Mouse (Mus musculus) intestine, postnatal 0 days (tissue): Measurements from ENCODE around the gene Fuca1. TPM values are rescaled to one million over a fixed set of nuclear protein-coding genes. Genes with fewer than 3 reads are reported as not detected.

Source experiments
- ATAC-seq: fragments of 200-750 bp; cut with Nextera tagmentation; 2 replicates; pipeline ENCODE4 v1.8.0; 2017; ENCODE audit warnings: mild to moderate bottlenecking, moderate TSS enrichment, moderate library complexity
- H3K27ac ChIP-seq: fragments of 300-500 bp; sonication (generic); 2 replicates; pipeline ENCODE4 v1.5.1; 2014; ENCODE audit warnings: mild to moderate bottlenecking, low read depth, low read length, moderate library complexity
- H3K27me3 ChIP-seq: fragments of 300-500 bp; sonication (generic); replicated peaks from 2 replicates; pipeline ENCODE4 v1.6.1; 2014; ENCODE audit warnings: low read length, mixed read lengths; ENCODE audit not compliant: control insufficient read depth, insufficient read depth
- H3K36me3 ChIP-seq: fragments of 300-500 bp; sonication (generic); 2 replicates; pipeline ENCODE4 v1.6.1; 2014; ENCODE audit warnings: mild to moderate bottlenecking, moderate library complexity; ENCODE audit not compliant: control insufficient read depth, insufficient read depth
- H3K4me1 ChIP-seq: fragments of 300-500 bp; sonication (generic); replicated peaks from 2 replicates; pipeline ENCODE4 v1.6.1; 2014; ENCODE audit warnings: antibody characterized with exemption, low read length, mixed read lengths; ENCODE audit not compliant: control insufficient read depth, insufficient read depth
- H3K4me2 ChIP-seq: fragments of 300-500 bp; sonication (generic); replicated peaks from 2 replicates; pipeline ENCODE4 v1.6.1; 2014; ENCODE audit warnings: low read depth, mild to moderate bottlenecking, moderate library complexity
- H3K4me3 ChIP-seq: fragments of 300-500 bp; sonication (generic); 2 replicates; pipeline ENCODE4 v1.5.1; 2014; ENCODE audit warnings: low read depth, low read length
- H3K9ac ChIP-seq: fragments of 300-500 bp; sonication (generic); 2 replicates; pipeline ENCODE4 v1.6.1; 2014; ENCODE audit warnings: mild to moderate bottlenecking, low read depth, low read length
- H3K9me3 ChIP-seq: fragments of 300-500 bp; sonication (generic); 2 replicates; pipeline ENCODE4 v1.6.1; 2016; ENCODE audit warnings: mixed run types; ENCODE audit not compliant: control insufficient read depth
- CTCF ChIP-seq: sonication (generic); IDR thresholded peaks from 2 replicates; pipeline ENCODE4 v1.5.1; 2016; ENCODE audit warnings: low read depth, mild to moderate bottlenecking, control low read depth, antibody characterized with exemption, moderate library complexity
- WGBS: fragments of 180-500 bp; shearing (Covaris S2); extraction: QIAGEN DNeasy Blood & Tissue Kit; methylation state at CpG from one replicate; pipeline ENCODE4 v1.1.7; 2014; 5-methylcytosine and 5-hydroxymethylcytosine counted together
- polyA plus RNA-seq: library from polyadenylated mRNA; unstranded; fragments of >200 nt; fragmentation: Nextera tagmentation; extraction: Ambion mirVana; gene quantifications from 2 replicates; pipeline ENCODE4 v1.2.1, GENCODE M21; 2015

Gene Fuca1
- polyA plus RNA-seq, 1 experiment from 2014 or later, result 717 TPM

DNA sequence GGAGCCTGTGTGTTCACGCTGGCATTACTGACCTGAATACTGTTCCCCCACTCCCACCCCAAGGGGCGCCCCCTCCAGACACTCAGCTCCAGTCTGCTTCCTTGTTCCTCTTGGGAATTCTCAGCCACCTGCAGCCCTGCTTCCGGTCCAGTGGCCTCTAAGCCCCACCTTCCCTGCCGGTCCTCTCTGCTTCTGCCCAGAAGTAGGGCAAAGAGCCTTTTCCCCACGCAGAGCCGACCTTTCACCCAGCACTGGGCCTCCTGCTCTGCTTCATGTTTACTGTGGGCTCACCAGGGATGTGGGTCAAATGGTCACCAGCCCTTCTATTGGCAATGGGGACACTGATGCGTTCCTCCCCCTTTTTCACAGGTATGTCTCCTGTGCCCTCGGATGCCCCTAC is 37.8 kb downstream of the Fuca1 start:
- peak; percentile 39 for TF ChIP-seq CTCF
- WGBS, result 27% methylated on average over 8 of the region's 8 CpGs
- Histone ChIP-seq H3K4me2 (peak overlapping the region; percentile 56), H3K27ac (peak overlapping the region; percentile 90), H3K36me3 (peaks cover 55% of the 10 kb centered on the region), H3K4me3 (peak overlapping the region; percentile 9; the same call in 1 of the 2 replicates), H3K9me3 (no peaks in the 10 kb centered on the region), H3K27me3 (no peaks in the 10 kb centered on the region), H3K4me1 (0 out of 2 replicates have a peak, but pooled peaks cover 4% of the 10 kb centered on the region), H3K9ac (peak overlapping the region; percentile 22; the same call in 1 of the 2 replicates)
- peak; percentile 87 for ATAC-seq

DNA sequence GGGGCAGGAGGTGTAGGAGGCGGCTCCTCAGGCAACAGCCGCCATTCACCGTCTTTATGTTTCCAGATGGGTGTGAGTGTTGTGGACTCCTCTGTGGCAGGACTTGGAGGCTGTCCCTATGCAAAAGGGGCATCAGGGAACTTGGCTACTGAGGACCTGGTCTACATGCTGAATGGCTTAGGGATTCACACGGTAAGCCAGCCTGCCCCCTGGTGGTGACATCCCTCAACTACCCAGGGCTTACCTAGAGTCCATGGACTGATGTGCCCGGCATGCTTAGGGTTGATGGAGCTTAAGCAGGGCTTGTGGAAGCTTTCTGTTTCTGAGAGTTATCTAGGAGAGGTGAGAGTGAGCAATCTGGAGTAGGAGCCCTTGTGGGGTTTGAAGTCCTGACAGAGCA is 40.2 kb downstream of the Fuca1 start:
- ATAC-seq, result no peak
- H3K4me1 ChIP-seq, result 0 out of 2 replicates have a peak, but pooled peaks cover 4% of the 10 kb centered on the region
- no peaks in the 10 kb centered on the region for H3K9me3 ChIP-seq
- no peak overlapping the region for H3K4me3 ChIP-seq
- no peak overlapping the region for H3K27ac ChIP-seq
- 28% methylated on average over 5 of the region's 5 CpGs for whole genome bisulfite sequencing
- no peak overlapping the region for H3K9ac ChIP-seq
- peaks cover 37% of the 10 kb centered on the region for H3K36me3 ChIP-seq
- H3K4me2 ChIP-seq, result no peak overlapping the region
- TF ChIP-seq CTCF, result peak; percentile 97
- H3K27me3 ChIP-seq, result no peaks in the 10 kb centered on the region

DNA sequence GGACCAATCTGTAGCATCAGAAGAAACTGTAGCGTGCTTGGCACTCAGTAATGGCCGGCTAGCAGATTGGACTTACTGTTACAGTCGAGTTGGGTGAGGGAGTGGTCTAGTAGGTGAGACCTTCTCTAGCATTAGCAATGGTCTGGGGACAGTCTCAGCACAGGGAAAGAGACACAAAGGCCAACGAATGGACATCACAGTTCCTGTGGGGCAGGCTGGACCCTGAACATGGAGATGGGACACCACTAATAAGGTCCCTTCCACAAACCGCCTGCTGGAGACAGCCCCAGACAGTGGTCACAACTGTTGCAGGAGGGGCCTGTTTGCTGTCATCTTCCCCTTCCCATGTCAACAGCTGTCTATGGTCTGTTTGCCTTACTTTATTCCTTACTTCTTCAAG is 41.2 kb downstream of the Fuca1 start:
- WGBS, result 90% methylated on average over 5 of the region's 5 CpGs
- H3K9ac ChIP-seq, result no peak overlapping the region
- H3K27ac ChIP-seq, result no peak overlapping the region
- H3K9me3 ChIP-seq, result no peaks in the 10 kb centered on the region
- H3K36me3 ChIP-seq, result peaks cover 37% of the 10 kb centered on the region
- H3K4me2 ChIP-seq, result no peak overlapping the region
- TF ChIP-seq CTCF, result no peak
- no peak overlapping the region for H3K4me3 ChIP-seq
- H3K27me3 ChIP-seq, result no peaks in the 10 kb centered on the region
- no peak for ATAC-seq
- 0 out of 2 replicates have a peak, but pooled peaks cover 4% of the 10 kb centered on the region for H3K4me1 ChIP-seq

DNA sequence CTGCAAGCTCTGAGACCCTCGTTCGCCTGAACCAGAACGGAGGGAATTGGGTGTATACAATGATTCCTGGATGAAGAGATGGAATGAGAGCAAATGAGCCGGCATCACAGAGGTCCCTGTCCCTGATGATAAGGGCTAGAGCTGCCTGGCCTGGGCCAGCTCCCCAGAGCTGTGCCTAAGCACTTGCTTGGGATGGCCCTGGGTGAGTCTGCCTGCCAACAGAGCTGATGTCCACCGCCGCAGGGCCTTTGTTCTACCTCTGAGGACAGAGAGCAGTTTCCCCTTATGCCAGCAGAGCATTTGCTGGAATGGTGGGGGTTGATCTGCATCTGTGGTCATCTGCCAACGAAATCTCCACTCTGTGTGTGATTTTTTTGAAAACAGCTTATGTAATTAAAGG is 41.7 kb downstream of the Fuca1 start:
- TF ChIP-seq CTCF, result no peak
- H3K4me3 ChIP-seq, result no peak overlapping the region
- H3K27me3 ChIP-seq, result no peaks in the 10 kb centered on the region
- H3K27ac ChIP-seq, result no peak overlapping the region
- no peak overlapping the region for H3K9ac ChIP-seq
- H3K36me3 ChIP-seq, result peaks cover 41% of the 10 kb centered on the region
- no peaks in the 10 kb centered on the region for H3K9me3 ChIP-seq
- WGBS, result 80% methylated on average over 7 of the region's 7 CpGs
- 0 out of 2 replicates have a peak, but pooled peaks cover 4% of the 10 kb centered on the region for H3K4me1 ChIP-seq
- ATAC-seq, result no peak
- no peak overlapping the region for H3K4me2 ChIP-seq

DNA sequence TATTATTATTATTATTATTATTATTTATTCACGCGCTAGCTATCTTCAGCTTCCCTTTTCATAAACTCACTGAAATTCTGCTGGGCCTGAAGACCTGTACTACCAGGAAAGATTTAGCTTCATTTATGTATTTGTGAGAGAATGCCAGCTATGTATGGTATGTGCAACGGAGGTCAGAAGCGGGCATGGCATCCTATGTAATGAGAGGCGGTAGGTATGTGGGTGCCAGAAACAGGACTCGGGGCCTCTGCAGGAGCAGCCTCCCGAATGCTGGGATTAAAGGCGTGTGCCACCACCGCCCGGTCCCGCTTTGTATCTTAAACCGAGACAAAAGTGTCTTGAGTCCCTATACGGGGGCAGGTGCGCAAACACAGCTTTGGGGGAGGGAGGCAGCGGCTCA is 42.4 kb downstream of the Fuca1 start:
- TF ChIP-seq CTCF, result no peak
- Histone ChIP-seq H3K9me3 (no peaks in the 10 kb centered on the region), H3K27me3 (no peaks in the 10 kb centered on the region), H3K9ac (peak overlapping the region; percentile 78), H3K36me3 (peaks cover 49% of the 10 kb centered on the region), H3K27ac (peak overlapping the region; percentile 89), H3K4me2 (peak overlapping the region; percentile 97), H3K4me3 (peak overlapping the region; percentile 70), H3K4me1 (0 out of 2 replicates have a peak, but pooled peaks cover 4% of the 10 kb centered on the region)
- ATAC-seq, result no peak
- 6% methylated on average over 15 of the region's 15 CpGs for WGBS

DNA sequence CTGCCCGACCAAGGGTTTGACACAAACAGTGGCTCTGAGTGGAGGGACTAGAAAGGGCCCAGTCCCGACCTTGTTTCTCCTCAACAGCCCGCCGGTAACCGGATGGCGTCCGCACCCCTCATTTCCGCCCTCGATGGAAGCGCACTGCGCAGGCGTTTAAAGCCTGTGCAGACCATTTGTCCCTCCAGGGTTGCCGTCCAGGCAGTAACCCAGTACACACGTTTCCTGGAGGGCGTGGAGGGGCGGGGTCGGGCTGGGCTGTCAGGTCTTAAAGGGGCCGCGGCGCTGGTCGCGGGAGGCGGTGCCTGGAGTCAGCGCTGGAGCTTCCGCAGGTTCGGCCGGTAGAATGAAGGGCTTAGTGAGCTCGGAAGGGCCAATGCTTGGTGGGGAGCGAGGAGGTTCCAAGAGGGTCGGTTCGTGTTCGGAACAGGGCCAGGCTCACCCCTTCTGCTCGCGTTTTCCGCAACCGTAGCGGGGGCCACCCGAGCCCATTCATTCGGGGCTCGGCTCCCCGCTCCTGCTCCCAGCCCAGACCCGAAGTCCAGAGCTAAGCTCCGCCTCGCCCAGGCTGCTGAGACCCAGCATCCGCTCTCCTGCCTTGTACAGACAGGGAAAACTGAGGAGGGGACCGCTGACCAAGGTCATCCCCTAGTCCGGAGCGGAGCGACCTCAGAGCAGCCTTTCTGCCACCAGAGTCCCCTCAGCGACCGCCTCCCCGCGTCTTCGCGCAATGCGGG is 43.1 kb downstream of the Fuca1 start, which contains the start of gene Gale:
Gene Gale, plus strand, starts transcription at position 271 of the 737 bp plus-strand sequence.
- Histone ChIP-seq H3K9ac (peak within 1 kb of the TSS; percentile 78), H3K4me3 (peak within 1 kb of the TSS; percentile 70), H3K9me3 (no peaks in the 10 kb centered on the region), H3K36me3 (peaks cover 56% of the 10 kb centered on the region), H3K27ac (peak within 1 kb of the TSS; percentile 89), H3K4me1 (0 out of 2 replicates have a peak, but pooled peaks cover 4% of the 10 kb centered on the region), H3K27me3 (no peaks in the 10 kb centered on the region), H3K4me2 (peak within 1 kb of the TSS; percentile 97)
- ATAC-seq, result peak; percentile 79
- TF ChIP-seq CTCF, result no peak
- WGBS, result 0% methylated on average over 56 of the region's 56 CpGs
